Mouse (Mus musculus) neural tube, embryonic 10.5 days (tissue): ENCODE results near the gene Slc16a8.

ENCODE experiments used
- DNase-seq: peaks from one replicate; pipeline ENCODE4 v3.0.0-alpha.2; 2017; ENCODE audit warnings: low spot score; ENCODE audit errors: extremely low spot score

Gene Slc16a8

GRCm38 (mm10) chr15:79219572-79219971 lies 35.0 kb downstream of the Slc16a8 start:
- DNase-seq, result peak; percentile 57

- DNase-seq, result no peak
These were observed 38.4 kb downstream of the Slc16a8 start for GRCm38 (mm10) chr15:79216191-79216590.

GRCm38 (mm10) chr15:79213591-79213990 lies 41.0 kb downstream of the Slc16a8 start:
- DNase-seq, result no peak

GRCm38 (mm10) chr15:79212750-79213446 lies 41.7 kb downstream of the Slc16a8 start:
- no peak for DNase-seq

GRCm38 (mm10) chr15:79210357-79210756 lies 44.2 kb downstream of the Slc16a8 start:
- DNase-seq, result no peak

GRCm38 (mm10) chr15:79208758-79209439 lies 45.7 kb downstream of the Slc16a8 start:
- no peak for DNase-seq

- no peak for DNase-seq
These were observed 46.4 kb downstream of the Slc16a8 start for GRCm38 (mm10) chr15:79208211-79208610.

- DNase-seq, result no peak
These were observed 52.0 kb downstream of the Slc16a8 start for GRCm38 (mm10) chr15:79202575-79202974.

GRCm38 (mm10) chr15:79201491-79202150 lies 52.9 kb downstream of the Slc16a8 start:
- DNase-seq, result peak; percentile 42
